Mouse (Mus musculus) limb, embryonic 12.5 days (tissue): Measurements from ENCODE around the gene Zbtb42. TPM values are rescaled to one million over a fixed set of nuclear protein-coding genes. Genes with fewer than 3 reads are reported as not detected.

ENCODE experiments used
- ATAC-seq: fragments of 200-750 bp; cut with Nextera tagmentation; 2 replicates; pipeline ENCODE4 v1.8.0; 2017; ENCODE audit warnings: low read depth, moderate TSS enrichment; ENCODE audit not compliant: insufficient number of reproducible peaks, insufficient read depth, low FRiP score, low TSS enrichment
- H3K27ac ChIP-seq: fragments of 300-500 bp; sonication (generic); 2 replicates; pipeline ENCODE4 v1.5.1; 2016; ENCODE audit warnings: mild to moderate bottlenecking, moderate library complexity
- H3K27me3 ChIP-seq: fragments of 300-500 bp; sonication (generic); 2 replicates; pipeline ENCODE4 v1.6.1; 2016; ENCODE audit warnings: mild to moderate bottlenecking, moderate library complexity
- H3K36me3 ChIP-seq: fragments of 300-500 bp; sonication (generic); 2 replicates; pipeline ENCODE4 v1.6.1; 2016; ENCODE audit warnings: mild to moderate bottlenecking, moderate library complexity
- H3K4me1 ChIP-seq: fragments of 300-500 bp; sonication (generic); replicated peaks from 2 replicates; pipeline ENCODE4 v1.6.1; 2016
- H3K4me2 ChIP-seq: fragments of 300-500 bp; sonication (generic); 2 replicates; pipeline ENCODE4 v1.6.1; 2016; ENCODE audit warnings: mild to moderate bottlenecking, moderate library complexity
- H3K4me3 ChIP-seq: fragments of 300-500 bp; sonication (generic); replicated peaks from 2 replicates; pipeline ENCODE4 v1.5.1; 2016; ENCODE audit warnings: mild to moderate bottlenecking
- H3K9ac ChIP-seq: fragments of 300-500 bp; sonication (generic); replicated peaks from 2 replicates; pipeline ENCODE4 v1.6.1; 2016; ENCODE audit warnings: mild to moderate bottlenecking, moderate library complexity
- H3K9me3 ChIP-seq: fragments of 300-500 bp; sonication (generic); 2 replicates; pipeline ENCODE4 v1.6.1; 2016; ENCODE audit warnings: mild to moderate bottlenecking, moderate library complexity
- WGBS: fragments of 180-500 bp; shearing (Covaris S2); methylation state at CpG from one replicate; pipeline ENCODE4 v1.1.7; 2016; 5-methylcytosine and 5-hydroxymethylcytosine counted together
- polyA plus RNA-seq: library from polyadenylated mRNA; unstranded; fragments of >200 nt; fragmentation: Nextera tagmentation; extraction: Ambion mirVana; gene quantifications from 2 replicates; pipeline ENCODE4 v1.2.1, GENCODE M21; 2016

Gene Zbtb42
- polyA plus RNA-seq, result 1.4 and 2.7 TPM in 2 replicates

- H3K9ac ChIP-seq, result peak within 1 kb of the TSS; percentile 69
- peaks cover 65% of the 10 kb centered on the region for H3K27me3 ChIP-seq
- under 1% methylated on average over 58 of the region's 60 CpGs for WGBS
- no peaks in the 10 kb centered on the region for H3K9me3 ChIP-seq
- peak within 1 kb of the TSS; percentile 92 for H3K4me2 ChIP-seq
- H3K4me3 ChIP-seq, result peak within 1 kb of the TSS; percentile 74
- H3K36me3 ChIP-seq, result no peaks in the 10 kb centered on the region
- peaks cover 28% of the 10 kb centered on the region for H3K4me1 ChIP-seq
- ATAC-seq, result peak; percentile 6; the same call in 1 of the 2 replicates
- 0 out of 2 replicates have a peak within 1 kb of the TSS, but pooled peaks have one; percentile 29 for H3K27ac ChIP-seq
These were observed at the start of gene Zbtb42 for GRCm38 (mm10) chr12:112678555-112679026. Zbtb42 (plus strand) TSS chr12:112678828.

DNA sequence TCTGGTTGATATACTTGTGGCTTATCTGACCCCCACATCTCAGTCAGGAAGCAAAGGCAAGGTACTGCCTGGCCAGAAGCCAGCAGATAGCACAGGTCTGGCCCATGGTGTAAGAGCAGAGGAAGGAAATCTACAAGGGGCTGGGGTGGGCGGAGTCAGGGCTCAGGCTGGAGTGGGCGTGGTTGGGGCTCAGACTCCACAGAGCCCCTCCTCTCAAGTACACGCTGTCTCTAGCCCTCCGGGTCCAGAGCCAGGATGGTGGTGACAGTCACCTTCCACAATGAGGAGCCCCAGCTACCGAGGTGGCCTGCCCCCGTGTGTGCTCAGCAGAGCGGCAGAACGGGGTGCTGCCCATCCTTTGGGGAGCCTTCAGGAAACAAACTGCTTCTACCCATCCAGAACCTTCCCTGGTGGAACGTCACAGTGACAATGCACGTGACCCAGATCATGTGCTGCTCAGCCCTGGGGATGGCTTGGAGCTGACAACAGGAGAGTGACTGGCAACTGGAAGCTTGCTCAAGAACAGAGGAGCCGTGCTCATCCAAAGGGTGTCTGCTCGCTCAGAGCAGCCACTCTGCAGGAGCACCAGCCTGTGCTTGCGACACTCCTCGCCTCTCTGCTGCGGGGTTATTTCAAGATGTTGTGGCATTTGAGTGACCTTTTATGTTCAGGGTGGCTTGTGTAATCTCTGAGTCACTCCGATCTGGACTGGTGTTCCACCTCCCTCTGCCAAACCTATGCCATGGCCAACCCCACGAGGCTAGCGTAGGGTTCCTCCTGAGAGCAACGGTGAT, 49.5 kb upstream of the Zbtb42 start:
- WGBS, result 33% methylated on average over 19 of the region's 19 CpGs
- Histone ChIP-seq H3K9ac (peak overlapping the region; percentile 27), H3K27me3 (no peaks in the 10 kb centered on the region), H3K4me3 (peak overlapping the region; percentile 23), H3K9me3 (no peaks in the 10 kb centered on the region), H3K4me2 (peak overlapping the region; percentile 58), H3K36me3 (no peaks in the 10 kb centered on the region), H3K4me1 (peaks cover 18% of the 10 kb centered on the region), H3K27ac (peak overlapping the region; percentile 41; the same call in 1 of the 2 replicates)
- ATAC-seq, result peak; percentile 63

- H3K4me3 ChIP-seq, result no peak overlapping the region
- H3K9ac ChIP-seq, result no peak overlapping the region
- 89% methylated on average over 12 of the region's 12 CpGs for WGBS
- H3K9me3 ChIP-seq, result no peaks in the 10 kb centered on the region
- H3K36me3 ChIP-seq, result no peaks in the 10 kb centered on the region
- no peak overlapping the region for H3K4me2 ChIP-seq
- peaks cover 17% of the 10 kb centered on the region for H3K4me1 ChIP-seq
- H3K27me3 ChIP-seq, result no peaks in the 10 kb centered on the region
- no peak overlapping the region for H3K27ac ChIP-seq
- no peak for ATAC-seq
These were observed 48.6 kb upstream of the Zbtb42 start for GRCm38 (mm10) chr12:112630029-112630428.

- H3K27me3 ChIP-seq, result no peaks in the 10 kb centered on the region
- H3K9ac ChIP-seq, result no peak overlapping the region
- no peak overlapping the region for H3K27ac ChIP-seq
- no peaks in the 10 kb centered on the region for H3K9me3 ChIP-seq
- H3K4me1 ChIP-seq, result peaks cover 17% of the 10 kb centered on the region
- no peaks in the 10 kb centered on the region for H3K36me3 ChIP-seq
- H3K4me2 ChIP-seq, result no peak overlapping the region
- H3K4me3 ChIP-seq, result no peak overlapping the region
- WGBS, result 83% methylated on average over 5 of the region's 5 CpGs
- ATAC-seq, result no peak
These were observed 47.8 kb upstream of the Zbtb42 start for GRCm38 (mm10) chr12:112630796-112631195.

GRCm38 (mm10) chr12:112631472-112631871, 47.2 kb upstream of the Zbtb42 start:
- 46% methylated on average over 1 of the region's 1 CpGs for WGBS
- no peak for ATAC-seq
- H3K27ac ChIP-seq, result no peak overlapping the region

DNA sequence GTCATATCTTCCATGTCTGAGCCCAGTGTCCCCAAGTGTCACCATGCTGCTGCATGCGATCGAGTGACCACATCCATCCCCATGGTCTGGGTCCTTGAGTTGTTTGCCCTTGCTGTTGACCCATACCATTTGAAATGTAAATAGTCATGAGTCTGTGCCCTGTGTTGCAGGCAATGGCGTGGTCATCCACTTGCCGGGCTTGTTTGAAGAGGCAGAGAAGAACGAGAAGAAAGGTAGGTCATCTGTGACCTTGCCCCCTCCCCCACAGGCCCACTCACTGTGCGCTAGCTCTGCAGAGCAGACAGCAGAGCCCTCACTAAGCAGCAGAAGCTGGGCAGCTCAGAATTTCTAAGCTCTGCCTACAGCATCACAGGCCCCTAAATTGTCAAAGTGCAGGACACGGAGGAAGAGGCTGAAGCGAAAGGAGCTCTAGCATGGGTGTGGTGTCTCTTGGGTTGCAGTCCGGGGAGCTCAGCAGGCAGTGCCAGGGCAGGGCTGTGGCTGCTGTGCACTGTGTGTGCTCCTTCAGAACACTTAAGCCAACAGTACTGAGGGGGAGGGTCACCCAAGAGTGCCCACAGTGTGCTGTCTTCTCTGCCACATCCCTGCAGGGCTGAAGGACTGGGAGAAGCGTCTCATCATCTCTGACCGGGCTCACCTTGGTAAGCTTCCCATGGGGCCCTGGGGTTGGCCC, 46.4 kb upstream of the Zbtb42 start:
- Histone ChIP-seq H3K4me2 (no peak overlapping the region), H3K27ac (no peak overlapping the region), H3K36me3 (no peaks in the 10 kb centered on the region), H3K4me3 (no peak overlapping the region), H3K27me3 (no peaks in the 10 kb centered on the region), H3K9ac (no peak overlapping the region; the same call in 1 of the 2 replicates), H3K9me3 (no peaks in the 10 kb centered on the region), H3K4me1 (peaks cover 17% of the 10 kb centered on the region)
- 74% methylated on average over 11 of the region's 11 CpGs for WGBS
- ATAC-seq, result no peak

More at GRCm38 (mm10) chr12:112631472-112631871, 47.2 kb upstream of the Zbtb42 start:
- Histone ChIP-seq H3K36me3 (no peaks in the 10 kb centered on the region), H3K4me3 (no peak overlapping the region), H3K9me3 (no peaks in the 10 kb centered on the region), H3K9ac (no peak overlapping the region), H3K27me3 (no peaks in the 10 kb centered on the region), H3K4me1 (peaks cover 17% of the 10 kb centered on the region), H3K4me2 (no peak overlapping the region)

DNA sequence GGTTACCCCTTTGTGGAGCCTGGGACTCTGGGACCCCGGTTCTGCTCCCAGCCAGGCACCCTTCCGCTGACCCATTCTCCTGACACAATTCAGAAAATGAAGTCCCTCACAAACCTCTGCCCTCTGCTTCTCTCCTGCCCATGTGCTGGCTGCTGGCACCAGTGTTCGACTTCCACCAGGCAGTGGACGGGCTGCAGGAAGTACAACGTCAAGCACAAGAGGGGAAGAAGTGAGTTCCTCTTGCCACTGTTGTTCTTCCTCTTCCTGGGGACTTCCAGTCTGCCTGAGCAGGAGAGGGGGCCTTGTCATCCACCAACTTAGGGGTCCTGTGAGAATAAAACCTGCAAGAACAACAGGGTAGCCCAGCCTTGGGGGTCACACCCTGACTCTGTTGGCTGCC, 45.7 kb upstream of the Zbtb42 start:
- Histone ChIP-seq H3K4me3 (no peak overlapping the region), H3K27ac (no peak overlapping the region), H3K4me2 (no peak overlapping the region), H3K4me1 (peaks cover 17% of the 10 kb centered on the region), H3K9me3 (no peaks in the 10 kb centered on the region), H3K9ac (no peak overlapping the region), H3K27me3 (no peaks in the 10 kb centered on the region), H3K36me3 (no peaks in the 10 kb centered on the region)
- ATAC-seq, result no peak
- WGBS, result 83% methylated on average over 5 of the region's 5 CpGs

DNA sequence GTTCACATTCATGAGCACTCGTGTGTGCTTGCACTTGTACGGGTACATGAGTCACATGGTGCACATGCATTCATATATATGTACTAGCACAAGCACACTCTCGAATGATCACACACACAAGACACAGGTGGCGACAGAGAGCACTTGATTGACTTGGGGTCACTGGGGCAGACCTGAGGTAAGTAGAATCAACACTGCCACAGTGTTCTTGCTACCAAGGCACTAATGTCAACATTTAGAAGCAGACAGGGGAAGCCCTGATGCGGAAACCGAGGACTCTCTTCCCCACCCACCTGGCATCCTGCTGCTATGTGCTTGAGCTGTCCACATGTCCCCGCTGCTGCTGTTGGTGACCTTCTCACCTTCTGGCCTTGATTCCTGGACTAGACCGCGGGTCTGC, 44.9 kb upstream of the Zbtb42 start:
- Histone ChIP-seq H3K4me3 (no peak overlapping the region), H3K4me1 (peaks cover 9% of the 10 kb centered on the region), H3K36me3 (no peaks in the 10 kb centered on the region), H3K27ac (no peak overlapping the region), H3K9ac (no peak overlapping the region), H3K4me2 (no peak overlapping the region), H3K9me3 (no peaks in the 10 kb centered on the region), H3K27me3 (no peaks in the 10 kb centered on the region)
- ATAC-seq, result no peak
- WGBS, result 68% methylated on average over 9 of the region's 9 CpGs

DNA sequence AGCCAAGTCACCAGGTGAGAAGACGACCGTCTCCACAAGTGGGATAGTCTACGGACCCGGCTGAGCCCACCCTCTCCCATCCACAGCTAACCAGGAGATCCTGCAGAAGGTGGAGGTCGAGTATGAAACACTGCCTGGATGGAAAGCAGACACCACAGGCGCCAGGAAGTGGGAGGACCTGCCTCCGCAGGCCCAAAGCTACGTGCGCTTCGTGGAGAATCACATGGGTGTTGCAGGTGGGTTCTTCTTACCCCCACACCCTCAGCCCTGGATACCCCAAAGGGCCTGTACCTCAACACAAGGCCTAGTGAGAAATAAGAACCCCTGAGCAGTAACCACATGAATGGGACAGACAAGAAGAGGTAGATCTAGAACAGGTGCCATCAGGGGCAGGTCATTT, 39.1 kb upstream of the Zbtb42 start:
- H3K4me3 ChIP-seq, result no peak overlapping the region
- H3K27ac ChIP-seq, result no peak overlapping the region
- no peak for ATAC-seq
- H3K4me1 ChIP-seq, result peaks cover 4% of the 10 kb centered on the region; the same call in 1 of the 2 replicates
- no peaks in the 10 kb centered on the region for H3K27me3 ChIP-seq
- 80% methylated on average over 10 of the region's 10 CpGs for WGBS
- no peak overlapping the region for H3K4me2 ChIP-seq
- H3K9ac ChIP-seq, result 0 out of 2 replicates have a peak overlapping the region, but pooled peaks have one; percentile 12
- no peaks in the 10 kb centered on the region for H3K36me3 ChIP-seq
- no peaks in the 10 kb centered on the region for H3K9me3 ChIP-seq

- ATAC-seq, result no peak
- 94% methylated on average over 6 of the region's 6 CpGs for WGBS
These were observed 35.5 kb upstream of the Zbtb42 start for GRCm38 (mm10) chr12:112643126-112643525.

GRCm38 (mm10) chr12:112644180-112644854, 34.3 kb upstream of the Zbtb42 start, which contains the start of gene Siva1:
Siva1 (plus strand) TSS chr12:112644679.
- Histone ChIP-seq H3K4me1 (peaks cover 20% of the 10 kb centered on the region), H3K9ac (peak within 1 kb of the TSS; percentile 83), H3K9me3 (no peaks in the 10 kb centered on the region), H3K27me3 (no peaks in the 10 kb centered on the region), H3K4me2 (peak within 1 kb of the TSS; percentile 76), H3K4me3 (peak within 1 kb of the TSS; percentile 79), H3K36me3 (peaks cover 24% of the 10 kb centered on the region), H3K27ac (peak within 1 kb of the TSS; percentile 89)
- peak; percentile 98 for ATAC-seq
- 2% methylated on average over 45 of the region's 46 CpGs for WGBS

More at GRCm38 (mm10) chr12:112643126-112643525, 35.5 kb upstream of the Zbtb42 start:
- H3K9ac ChIP-seq, result no peak overlapping the region
- peaks cover 20% of the 10 kb centered on the region for H3K4me1 ChIP-seq
- H3K4me3 ChIP-seq, result no peak overlapping the region
- peaks cover 12% of the 10 kb centered on the region for H3K36me3 ChIP-seq
- no peaks in the 10 kb centered on the region for H3K9me3 ChIP-seq
- H3K27me3 ChIP-seq, result no peaks in the 10 kb centered on the region
- H3K4me2 ChIP-seq, result no peak overlapping the region
- no peak overlapping the region for H3K27ac ChIP-seq
